ENCODE assay signal across 30 mouse cellular contexts in the genomic region with DNA sequence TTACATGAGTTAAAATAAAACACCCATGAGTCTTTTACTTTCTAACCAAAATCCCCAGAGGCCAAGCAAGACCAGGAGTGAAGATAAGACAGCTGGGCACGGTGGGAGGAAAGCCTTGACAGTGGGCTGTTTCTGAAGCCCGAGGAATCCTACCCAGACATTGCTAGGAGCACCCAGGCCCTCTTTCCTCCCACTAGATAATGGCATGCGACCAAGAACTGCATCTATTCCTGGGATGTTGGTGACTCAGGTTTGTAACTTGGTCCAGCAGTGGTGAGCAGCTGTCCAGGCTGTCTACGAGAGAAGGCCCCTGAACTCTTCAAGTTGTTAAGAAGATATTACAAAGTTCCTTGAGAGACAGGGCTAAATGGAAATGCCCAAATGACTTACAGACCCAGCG.
A peak's percentile ranks its signal among the peaks of the same experiment; 100 is the strongest.
DNase-seq lines count a peak whose midpoint lies in the region; ATAC-seq and TF ChIP-seq lines count a peak whose summit lies in the region.
"Had no signal": no experiment of that assay in that cellular context is flagged by ENCODE, and none has a peak within 500 bp of the region (broad histone marks: within the 10 kb centered on the region; RNA-seq: fewer than 3 reads in every experiment).

No protein-coding gene starts in this region.

- intact Hi-C loops in gastrocnemius, postnatal 14 days (cut with DNase I; ENCODE audit: low total_unique reads), result no loop called here
- intact Hi-C loops in left cerebral cortex, postnatal 25 days (cut with DNase I), result no loop called here
- intact Hi-C loops in heart, adult 2 months (cut with DNase I), result no loop called here

- TF ChIP-seq EP300 in heart, adult 2 months (IDR thresholded peaks at IDR 0.05; ENCODE audit: insufficient read depth, low read depth, low read length), result no peak

- no peak overlapping the region for H3K4me2 ChIP-seq in kidney, embryonic 15.5 days
- H3K4me2 ChIP-seq: embryonic facial prominence, embryonic 13.5 days; forebrain, embryonic 12.5 days; heart, embryonic 15.5 days; hindbrain, embryonic 13.5 days; limb, embryonic 15.5 days; lung, embryonic 14.5 days; midbrain, embryonic 13.5 days; neural tube, embryonic 12.5 days had no signal

- no peak overlapping the region for H3K9ac ChIP-seq in kidney, embryonic 15.5 days
- no peak overlapping the region for H3K9ac ChIP-seq in heart, adult 2 months (ENCODE audit: low read depth, low read length)
- H3K9ac ChIP-seq: embryonic facial prominence, embryonic 13.5 days; forebrain, embryonic 12.5 days; heart, embryonic 15.5 days; hindbrain, embryonic 13.5 days; limb, embryonic 15.5 days; liver, embryonic 14.5 days; lung, embryonic 14.5 days; midbrain, embryonic 13.5 days; neural tube, embryonic 12.5 days had no signal

- no peak overlapping the region for H3K27ac ChIP-seq in kidney, embryonic 15.5 days
- H3K27ac ChIP-seq in heart, adult 2 months, result no peak overlapping the region
- H3K27ac ChIP-seq: embryonic facial prominence, embryonic 13.5 days; forebrain, embryonic 12.5 days; heart, embryonic 15.5 days; hindbrain, embryonic 13.5 days; kidney, postnatal 0 days; limb, embryonic 15.5 days; liver, embryonic 14.5 days; midbrain, embryonic 13.5 days; neural tube, embryonic 12.5 days had no signal

- H3K36me3 ChIP-seq in kidney, embryonic 15.5 days, result no peaks in the 10 kb centered on the region
- no peaks in the 10 kb centered on the region for H3K36me3 ChIP-seq in heart, adult 2 months (ENCODE audit: control insufficient read depth, insufficient read depth, low read length)
- H3K36me3 ChIP-seq: embryonic facial prominence, embryonic 13.5 days; forebrain, embryonic 12.5 days; heart, embryonic 15.5 days; hindbrain, embryonic 13.5 days; limb, embryonic 15.5 days; midbrain, embryonic 13.5 days; neural tube, embryonic 12.5 days had no signal

- DNase-seq in gastrocnemius, postnatal 14 days, result peak; percentile 62
- no peak for DNase-seq in gastrocnemius, postnatal 4 days (ENCODE audit: low spot score in 2 of 2)
- peak; percentile 31 for DNase-seq in right cerebral cortex, postnatal 25 days
- DNase-seq in right cerebral cortex, postnatal 10 days (ENCODE audit: low spot score in 2 of 2), result no peak
- DNase-seq in left cerebral cortex, postnatal 25 days (ENCODE audit: low spot score in 2 of 2), result peak; percentile 15 to 85
- DNase-seq in heart, adult 2 months, result no peak
- DNase-seq: adrenal gland, postnatal 10 days; cerebellum, adult 8-10 months; cerebellum, postnatal 36 days; embryo, embryonic 11 days; heart, postnatal 36 days; kidney, adult 18-20 months; layer of hippocampus, adult 9-11 months; lung, embryonic 14.5 days; lung, postnatal 36 days; spleen, adult 18-20 months; thymus, adult 2 months; thymus, postnatal 4 days had no signal

- H3K27me3 ChIP-seq in kidney, embryonic 15.5 days, result no peaks in the 10 kb centered on the region
- no peaks in the 10 kb centered on the region for H3K27me3 ChIP-seq in heart, adult 2 months (ENCODE audit: control insufficient read depth, insufficient read depth, low read length)
- H3K27me3 ChIP-seq: embryonic facial prominence, embryonic 13.5 days; forebrain, embryonic 12.5 days; heart, embryonic 15.5 days; hindbrain, embryonic 13.5 days; limb, embryonic 15.5 days; midbrain, embryonic 13.5 days; neural tube, embryonic 12.5 days had no signal

- no peak for ATAC-seq in kidney, embryonic 15.5 days (replicated peaks; ENCODE audit: low FRiP score)
- ATAC-seq: midbrain, embryonic 13.5 days had no signal

- H3K79me2 ChIP-seq in heart, adult 2 months (replicated peaks; ENCODE audit: control insufficient read depth, insufficient read depth, low read length), result no peaks in the 10 kb centered on the region

- WGBS in kidney, embryonic 15.5 days, result 78% methylated on average over 5 of the region's 5 CpGs
- WGBS in heart, adult 2 months, result 43% methylated on average over 5 of the region's 5 CpGs

- TF ChIP-seq CTCF in heart, adult 2 months (IDR thresholded peaks at IDR 0.05), result no peak

- H3K9me3 ChIP-seq in kidney, embryonic 15.5 days (replicated peaks), result no peaks in the 10 kb centered on the region
- H3K9me3 ChIP-seq: embryonic facial prominence, embryonic 13.5 days; forebrain, embryonic 12.5 days; heart, embryonic 15.5 days; hindbrain, embryonic 13.5 days; limb, embryonic 15.5 days; megakaryocyte, embryonic 14.5 days; midbrain, embryonic 13.5 days; neural tube, embryonic 12.5 days had no signal

- no peak overlapping the region for H3K4me3 ChIP-seq in kidney, embryonic 15.5 days (replicated peaks)
- H3K4me3 ChIP-seq in heart, adult 2 months, result no peak overlapping the region
- H3K4me3 ChIP-seq: embryonic facial prominence, embryonic 13.5 days; erythroblast, embryonic 14.5 days; forebrain, embryonic 12.5 days; heart, embryonic 15.5 days; hindbrain, embryonic 13.5 days; limb, embryonic 15.5 days; midbrain, embryonic 13.5 days; neural tube, embryonic 12.5 days had no signal

- H3K4me1 ChIP-seq in kidney, embryonic 15.5 days, result peaks cover 23% of the 10 kb centered on the region
- no peaks in the 10 kb centered on the region for H3K4me1 ChIP-seq in heart, adult 2 months (ENCODE audit: control insufficient read depth, insufficient read depth, low read length)
- H3K4me1 ChIP-seq: heart, embryonic 15.5 days had no signal

- no peak for TF ChIP-seq POLR2A in heart, adult 2 months (IDR thresholded peaks at IDR 0.05; ENCODE audit: insufficient read depth, low read depth, low read length)

Comparison
In these comparisons a context has a peak if more than half of its experiments do, and no peak if none do; other contexts are left out.
1. DNase-seq: peak in gastrocnemius, postnatal 14 days (single experiment), right cerebral cortex, postnatal 25 days (single experiment) and left cerebral cortex, postnatal 25 days (2 of 2); none in gastrocnemius, postnatal 4 days (0 of 2), right cerebral cortex, postnatal 10 days (0 of 2) and heart, adult 2 months (0 of 2).